In the genomic region with DNA sequence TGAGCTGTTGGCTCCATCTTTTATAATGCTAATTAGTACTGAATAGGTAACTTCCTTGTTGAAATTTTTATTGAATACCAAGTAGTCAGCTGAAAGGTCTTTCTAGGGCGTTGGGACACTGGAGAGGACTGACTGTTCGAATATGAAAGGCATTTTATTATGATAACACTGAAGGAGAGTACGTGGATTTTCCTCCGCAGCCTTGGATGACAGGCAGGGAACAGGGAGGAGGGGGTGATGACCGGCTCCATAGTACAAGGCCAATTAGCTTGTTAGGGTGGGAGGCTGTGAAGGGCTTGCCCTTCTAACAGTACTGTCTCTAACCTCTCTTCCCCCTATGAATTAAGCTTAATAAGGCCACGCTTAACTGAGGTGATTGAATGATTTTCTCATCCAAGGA, we compare ENCODE assay signal across 23 mouse cellular contexts. TPM values are rescaled to one million over a fixed set of nuclear protein-coding genes. Genes with fewer than 3 reads are reported as not detected.
DNase-seq lines count a peak whose midpoint lies in the region; ATAC-seq and TF ChIP-seq lines count a peak whose summit lies in the region.
"Not testable (repeated sequence)": the region's sequence is repeated elsewhere in the genome, so short reads cannot be mapped to it uniquely, and the experiment has no call there.
"Had no signal": no experiment of that assay in that cellular context is flagged by ENCODE, and none has a peak within 500 bp of the region (broad histone marks: within the 10 kb centered on the region; RNA-seq: fewer than 3 reads in every experiment).

No protein-coding gene starts in this region.

- ATAC-seq in liver, embryonic 14.5 days (ENCODE audit: insufficient read depth): not testable (repeated sequence)

- H3K27me3 ChIP-seq in ES-Bruce4 (ENCODE audit: control insufficient read depth, insufficient read depth, low read length, poor library complexity, severe bottlenecking); liver, embryonic 14.5 days (ENCODE audit: control insufficient read depth, insufficient read depth, low read length); myocyte (ENCODE audit: control insufficient read depth, insufficient read depth, insufficient read length): not testable (repeated sequence)

- H3K36me3 ChIP-seq in ES-Bruce4 (ENCODE audit: control insufficient read depth, insufficient read depth, low read length, poor library complexity, severe bottlenecking); ES-E14 (ENCODE audit: control insufficient read depth, insufficient read depth, low read length, poor library complexity, severe bottlenecking); liver, embryonic 14.5 days (replicated peaks; ENCODE audit: control insufficient read depth, insufficient read depth, low read depth); myocyte (ENCODE audit: control insufficient read depth, insufficient read depth): not testable (repeated sequence)

- not testable (repeated sequence) for H3K9ac ChIP-seq in ES-Bruce4 (ENCODE audit: low read depth, poor library complexity, severe bottlenecking); ES-E14 (ENCODE audit: insufficient read depth, low read depth, low read length, poor library complexity, severe bottlenecking); liver, embryonic 14.5 days (replicated peaks)

- peaks cover 19% of the 10 kb centered on the region for H3K9me3 ChIP-seq in ES-Bruce4 (replicated peaks; ENCODE audit: control insufficient read depth, insufficient read depth, low read length, poor library complexity, severe bottlenecking)
- H3K9me3 ChIP-seq in ES-E14 (ENCODE audit: control insufficient read depth, insufficient read depth, low read depth, low read length); liver, embryonic 14.5 days (ENCODE audit: control insufficient read depth, low read length): not testable (repeated sequence)

- H3K4me2 ChIP-seq in liver, embryonic 14.5 days (ENCODE audit: low read depth): peak overlapping the region; percentile 11; the same call in 1 of the 2 replicates
- peak overlapping the region; percentile 49 for H3K4me2 ChIP-seq in myocyte (ENCODE audit: low read depth)

- not testable (repeated sequence) for H3K4me3 ChIP-seq in ES-Bruce4 (ENCODE audit: low read depth, low read length); ES-E14 (ENCODE audit: insufficient read depth in 1 of 2, low read depth in 1 of 2, low read length in 2 of 2, poor library complexity in 1 of 2, severe bottlenecking in 1 of 2); liver, embryonic 14.5 days (ENCODE audit: insufficient read depth in 1 of 2, low read depth in 2 of 2, low read length in 2 of 2); myocyte

- 77% methylated on average over 6 of the region's 6 CpGs for WGBS in liver, embryonic 14.5 days (ENCODE audit: insufficient replicate concordance)

- not testable (repeated sequence) for TF ChIP-seq POLR2A in ES-Bruce4 (IDR thresholded peaks at IDR 0.05; ENCODE audit: insufficient read depth, low read length); myocyte (IDR thresholded peaks at IDR 0.05; ENCODE audit: insufficient read length, low read depth)

- H3K27ac ChIP-seq in ES-Bruce4 (ENCODE audit: insufficient read depth, low read length) (peak overlapping the region; percentile 100), ES-E14 (ENCODE audit: insufficient read depth, low read depth, low read length, poor library complexity, severe bottlenecking) (peak overlapping the region; percentile 90)
- H3K27ac ChIP-seq in liver, embryonic 14.5 days: not testable (repeated sequence)

- TF ChIP-seq CTCF in ES-Bruce4 (IDR thresholded peaks at IDR 0.05; ENCODE audit: low read depth, low read length); liver, embryonic 14.5 days (IDR thresholded peaks at IDR 0.05; ENCODE audit: low read depth): not testable (repeated sequence)

- H3K4me1 ChIP-seq in ES-Bruce4 (ENCODE audit: control insufficient read depth, insufficient read depth, low read length); liver, embryonic 14.5 days (replicated peaks; ENCODE audit: control insufficient read depth in 2 of 2, insufficient read depth in 2 of 2, low read length in 1 of 2): not testable (repeated sequence)
- H3K4me1 ChIP-seq in ES-E14 (ENCODE audit: control insufficient read depth in 2 of 2, insufficient read depth in 2 of 2, low read length in 2 of 2, poor library complexity in 1 of 2): peaks cover 4 to 13% of the 10 kb centered on the region in 2 experiments; a peak in 1 of 4 replicates

- in situ Hi-C loops in ES-E14 (cut with MboI; ENCODE audit: low sequenced_read_pairs in 2 of 2, unreplicated experiment in 2 of 2): not testable (repeated sequence)

- not testable (repeated sequence) for H3K79me2 ChIP-seq in myocyte (ENCODE audit: control insufficient read depth, insufficient read depth)

- DNase-seq in ES-E14 (ENCODE audit: low read depth, low spot score); liver, embryonic 14.5 days (ENCODE audit: low read depth in 3 of 3, low spot score in 3 of 3): not testable (repeated sequence)
- peak; percentile 76 for DNase-seq in ZHBTc4 (ENCODE audit: low read depth, low spot score)

- TF ChIP-seq EP300 in ES-Bruce4 (IDR thresholded peaks at IDR 0.05; ENCODE audit: insufficient read depth, low read depth, low read length): peak; percentile 81
- not testable (repeated sequence) for TF ChIP-seq EP300 in liver, embryonic 14.5 days (IDR thresholded peaks at IDR 0.05; ENCODE audit: low read depth)

- not testable (repeated sequence) for H3ac ChIP-seq in myocyte (ENCODE audit: control insufficient read depth, insufficient read length)

RNA-seq across cellular contexts. Expression of gene Pmm1, which starts 8.9 kb away (rescaled TPM):
- polyA plus RNA-seq in ES-Bruce4 (2011; ENCODE audit: insufficient read depth, insufficient read length, low read depth, missing spikeins) (338 and 387 TPM in 2 replicates), myocyte (2012; fragmentation: generic; extraction: Trizol) (104 TPM)
- total RNA-seq in ES-E14 (2012; rRNA removed): 299 and 342 TPM in 2 replicates
- polyA plus RNA-seq in liver, embryonic 14.5 days (2012; rRNA removed): 22.6 and 23.4 TPM in 2 replicates
- 17.6 and 21.1 TPM in 2 replicates for polyA plus RNA-seq in liver, embryonic 14.5 days (2014; fragmentation: Nextera tagmentation; extraction: Ambion mirVana)

RNA-seq across cellular contexts. Expression of gene 1700029P11Rik, which starts 10.7 kb away (rescaled TPM):
- polyA plus RNA-seq in ES-Bruce4 (2011; ENCODE audit: insufficient read depth, insufficient read length, low read depth, missing spikeins) (3.5 and 4.8 TPM in 2 replicates), myocyte (2012; fragmentation: generic; extraction: Trizol) (not detected)
- total RNA-seq in ES-E14 (2012; rRNA removed): 29.9 and 41.1 TPM in 2 replicates
- polyA plus RNA-seq in liver, embryonic 14.5 days (2012; rRNA removed): not detected in 2 replicates
- not detected in 2 replicates for polyA plus RNA-seq in liver, embryonic 14.5 days (2014; fragmentation: Nextera tagmentation; extraction: Ambion mirVana)
- total RNA-seq: adrenal gland, adult 2 months; adrenal gland, postnatal 10 days; adrenal gland, postnatal 25 days; adrenal gland, postnatal 4 days; CH12.LX; common myeloid progenitor, adult 5-6 weeks; MEL had no signal
- polyA plus RNA-seq: adrenal gland, adult 2 months; brain, embryonic 14.5 days; CD4-positive, CD25-positive, alpha-beta regulatory T cell, adult 4 months; embryonic facial prominence, embryonic 11.5 days; embryonic facial prominence, embryonic 13.5 days; embryonic facial prominence, embryonic 15.5 days; erythroblast, embryonic 14.5 days; forebrain, embryonic 10.5 days; forebrain, embryonic 12.5 days; forebrain, embryonic 14.5 days; forebrain, embryonic 16.5 days; frontal cortex, adult 2 months had no signal

RNA-seq across cellular contexts. Expression of gene Xrcc6, which starts 18.0 kb away (rescaled TPM):
- polyA plus RNA-seq in ES-Bruce4 (2011; ENCODE audit: insufficient read depth, insufficient read length, low read depth, missing spikeins) (98.6 and 131 TPM in 2 replicates), myocyte (2012; fragmentation: generic; extraction: Trizol) (46.3 TPM)
- total RNA-seq in ES-E14 (2012; rRNA removed): 69.1 and 84.6 TPM in 2 replicates
- polyA plus RNA-seq in liver, embryonic 14.5 days (2012; rRNA removed): 13.9 and 22.1 TPM in 2 replicates
- 52.9 and 62.3 TPM in 2 replicates for polyA plus RNA-seq in liver, embryonic 14.5 days (2014; fragmentation: Nextera tagmentation; extraction: Ambion mirVana)

RNA-seq across cellular contexts. Expression of gene Csdc2, which starts 33.1 kb away (rescaled TPM):
- polyA plus RNA-seq in ES-Bruce4 (2011; ENCODE audit: insufficient read depth, insufficient read length, low read depth, missing spikeins) (4.0 and 4.9 TPM in 2 replicates), myocyte (2012; fragmentation: generic; extraction: Trizol) (38.3 TPM)
- total RNA-seq in ES-E14 (2012; rRNA removed): 1.2 TPM in 2 replicates
- 0.45 and 0.70 TPM in 2 replicates for polyA plus RNA-seq in liver, embryonic 14.5 days (2012; rRNA removed)
- polyA plus RNA-seq in liver, embryonic 14.5 days (2014; fragmentation: Nextera tagmentation; extraction: Ambion mirVana): 0.52 and 0.58 TPM in 2 replicates
- total RNA-seq: common myeloid progenitor, adult 5-6 weeks; MEL had no signal
- polyA plus RNA-seq: CD4-positive, CD25-positive, alpha-beta regulatory T cell, adult 4 months; erythroblast, embryonic 14.5 days had no signal

RNA-seq across cellular contexts. Expression of gene Polr3h, which starts 43.6 kb away (rescaled TPM):
- 21.8 and 25.5 TPM in 2 replicates for polyA plus RNA-seq in ES-Bruce4 (2011; ENCODE audit: insufficient read depth, insufficient read length, low read depth, missing spikeins)
- 72.4 and 83.7 TPM in 2 replicates for total RNA-seq in ES-E14 (2012; rRNA removed)
- polyA plus RNA-seq in liver, embryonic 14.5 days (2012; rRNA removed): 13.2 and 13.7 TPM in 2 replicates
- polyA plus RNA-seq in liver, embryonic 14.5 days (2014; fragmentation: Nextera tagmentation; extraction: Ambion mirVana): 68.3 and 77.5 TPM in 2 replicates
- 247 TPM for polyA plus RNA-seq in myocyte (2012; fragmentation: generic; extraction: Trizol)
